Mouse (Mus musculus) layer of hippocampus, adult 9-10 months (tissue): ENCODE results near the gene Dusp7.

Source experiments
- DNase-seq: peaks from one replicate; pipeline ENCODE4 v3.0.0; 2022; ENCODE audit warnings: low spot score

The Dusp7 gene

GRCm38 (mm10) chr9:106355217-106355974 is 13.0 kb upstream of the Dusp7 start:
- DNase-seq: no peak

GRCm38 (mm10) chr9:106355975-106356286 is 12.5 kb upstream of the Dusp7 start:
- no peak for DNase-seq

- DNase-seq: no peak
These were observed 12.0 kb upstream of the Dusp7 start for GRCm38 (mm10) chr9:106356323-106356844.

GRCm38 (mm10) chr9:106357167-106357566 is 11.3 kb upstream of the Dusp7 start:
- DNase-seq: no peak

GRCm38 (mm10) chr9:106359297-106359696 is 9.1 kb upstream of the Dusp7 start:
- DNase-seq: no peak

- DNase-seq: no peak
These were observed 7.3 kb upstream of the Dusp7 start for GRCm38 (mm10) chr9:106361140-106361539.

- no peak for DNase-seq
These were observed 3.1 kb upstream of the Dusp7 start for GRCm38 (mm10) chr9:106365333-106365732.

- no peak for DNase-seq
These were observed 2.2 kb upstream of the Dusp7 start for GRCm38 (mm10) chr9:106366188-106366587.

GRCm38 (mm10) chr9:106367001-106367400 is 1.4 kb upstream of the Dusp7 start:
- no peak for DNase-seq

GRCm38 (mm10) chr9:106367592-106368111 is 780 bp upstream of the Dusp7 start:
- DNase-seq: peak; percentile 94

GRCm38 (mm10) chr9:106368831-106369501 is 534 bp downstream of the Dusp7 start:
- no peak for DNase-seq

- DNase-seq: no peak
These were observed 1.5 kb downstream of the Dusp7 start for GRCm38 (mm10) chr9:106369801-106370485.

- DNase-seq: no peak
These were observed 2.4 kb downstream of the Dusp7 start for GRCm38 (mm10) chr9:106370620-106371383.

- DNase-seq: no peak
These were observed 2.9 kb downstream of the Dusp7 start for GRCm38 (mm10) chr9:106371384-106371671.

- no peak for DNase-seq
These were observed 3.3 kb downstream of the Dusp7 start for GRCm38 (mm10) chr9:106371776-106372175.

- DNase-seq: no peak
These were observed 4.3 kb downstream of the Dusp7 start for GRCm38 (mm10) chr9:106372431-106373412.

- DNase-seq: no peak
These were observed 5.5 kb downstream of the Dusp7 start for GRCm38 (mm10) chr9:106373973-106374372.

GRCm38 (mm10) chr9:106377247-106377646 is 8.8 kb downstream of the Dusp7 start:
- DNase-seq: no peak

- DNase-seq: no peak
These were observed 9.6 kb downstream of the Dusp7 start for GRCm38 (mm10) chr9:106378045-106378444.

GRCm38 (mm10) chr9:106378753-106379152 is 10.3 kb downstream of the Dusp7 start:
- no peak for DNase-seq
